Mouse (Mus musculus) thymus, adult 2 months (tissue): Measurements from ENCODE around the gene Tmem200a. TPM values are rescaled to one million over a fixed set of nuclear protein-coding genes. Genes with fewer than 3 reads are reported as not detected.

Experiments used
- DNase-seq: peaks from one replicate; pipeline ENCODE4 v3.0.0; 2021
- H3K27ac ChIP-seq: fragments of 200-500 bp; 2 replicates; pipeline ENCODE4 v1.5.1; 2012; ENCODE audit warnings: low read length, control low read depth; ENCODE audit not compliant: control insufficient read depth, insufficient read depth
- H3K27me3 ChIP-seq: fragments of 200-500 bp; 2 replicates; pipeline ENCODE4 v1.6.1; 2012; ENCODE audit warnings: mild to moderate bottlenecking, low read length, moderate library complexity, mixed read lengths; ENCODE audit not compliant: control insufficient read depth, insufficient read depth
- H3K36me3 ChIP-seq: fragments of 200-500 bp; 2 replicates; pipeline ENCODE4 v1.6.1; 2012; ENCODE audit warnings: mild to moderate bottlenecking, low read length, moderate library complexity; ENCODE audit not compliant: control insufficient read depth, insufficient read depth
- H3K4me1 ChIP-seq: fragments of 200-500 bp; replicated peaks from 2 replicates; pipeline ENCODE4 v1.6.1; 2012; ENCODE audit warnings: low read length; ENCODE audit not compliant: control insufficient read depth, insufficient read depth
- H3K4me3 ChIP-seq: fragments of 200-500 bp; 2 replicates; pipeline ENCODE4 v1.5.1; 2012; ENCODE audit warnings: mild to moderate bottlenecking, low read length, control low read depth, moderate library complexity; ENCODE audit not compliant: control insufficient read depth, insufficient read depth
- CTCF ChIP-seq: fragments of 200-500 bp; IDR thresholded peaks from 2 replicates; pipeline ENCODE4 v1.5.1; 2012; ENCODE audit warnings: mild to moderate bottlenecking, control low read depth, low read length, moderate library complexity, borderline replicate concordance; ENCODE audit not compliant: control insufficient read depth, poor library complexity, insufficient read depth; ENCODE audit errors: extremely low read depth
- POLR2A ChIP-seq: fragments of 200-500 bp; IDR thresholded peaks from 2 replicates; pipeline ENCODE4 v1.6.1; 2012; ENCODE audit warnings: mild to moderate bottlenecking, low read length, control low read depth, moderate library complexity; ENCODE audit not compliant: control insufficient read depth, poor library complexity, insufficient read depth; ENCODE audit errors: extremely low read depth
- WGBS: fragments of 180-500 bp; shearing (Covaris S2); methylation state at CpG from one replicate; pipeline ENCODE4 v1.1.7; 2018; 5-methylcytosine and 5-hydroxymethylcytosine counted together
- polyA plus RNA-seq: library from polyadenylated mRNA; depleted of rRNA; stranded (reverse); fragments of >200 nt; gene quantifications from 2 replicates; pipeline ENCODE4 v1.2.3, GENCODE M21; 2012

The Tmem200a gene
- polyA plus RNA-seq, 1 experiment: 0.11 TPM

DNA sequence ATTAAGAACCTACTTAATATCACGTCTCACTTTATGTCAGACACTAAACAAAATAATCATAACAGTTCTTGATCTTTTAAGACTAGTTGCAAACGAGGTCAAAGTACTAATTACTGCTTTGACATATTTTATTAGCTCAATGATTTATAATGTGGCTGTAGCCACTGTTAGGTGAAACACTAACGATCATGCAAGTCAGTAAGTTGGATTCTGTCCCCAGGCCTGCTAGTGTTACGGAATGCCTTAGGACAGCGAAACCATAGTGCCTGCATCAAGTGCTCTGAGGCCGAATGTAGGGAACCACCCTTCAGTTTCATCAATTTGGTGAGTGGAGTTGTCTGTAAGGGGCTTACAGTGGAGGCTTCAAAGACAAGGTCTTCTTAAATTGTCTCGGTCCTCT, 126.0 kb downstream of the Tmem200a start:
- DNase-seq: no peak
- no peak overlapping the region for H3K4me3 ChIP-seq
- WGBS: 77% methylated on average over 7 of the region's 7 CpGs
- H3K27ac ChIP-seq: no peak overlapping the region
- H3K27me3 ChIP-seq: no peaks in the 10 kb centered on the region
- no peak for TF ChIP-seq CTCF
- no peak for TF ChIP-seq POLR2A
- H3K4me1 ChIP-seq: no peaks in the 10 kb centered on the region
- H3K36me3 ChIP-seq: no peaks in the 10 kb centered on the region

DNA sequence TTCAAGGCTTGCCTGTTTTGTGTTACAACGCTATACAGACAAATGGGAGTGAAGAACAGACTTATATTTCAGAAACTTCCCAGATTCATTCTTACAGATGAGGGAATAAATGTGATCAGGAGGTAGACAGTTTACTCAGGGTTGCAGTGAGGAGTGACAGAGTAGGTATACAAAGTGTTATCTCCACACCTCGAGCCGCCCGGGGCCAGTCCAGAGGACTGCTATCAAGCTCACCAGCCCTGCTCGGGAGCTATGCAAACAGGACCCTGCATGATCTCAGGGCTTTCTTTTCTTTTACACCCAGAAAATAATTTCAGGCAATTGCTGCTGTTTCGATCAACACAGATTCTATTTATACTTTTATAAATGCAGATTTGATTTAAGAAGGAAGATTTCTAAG, 126.7 kb downstream of the Tmem200a start:
- TF ChIP-seq CTCF (no peak), POLR2A (no peak)
- 90% methylated on average over 6 of the region's 6 CpGs for whole genome bisulfite sequencing
- no peak overlapping the region for H3K4me3 ChIP-seq
- no peaks in the 10 kb centered on the region for H3K36me3 ChIP-seq
- no peaks in the 10 kb centered on the region for H3K4me1 ChIP-seq
- no peak overlapping the region for H3K27ac ChIP-seq
- H3K27me3 ChIP-seq: no peaks in the 10 kb centered on the region
- DNase-seq: no peak

DNA sequence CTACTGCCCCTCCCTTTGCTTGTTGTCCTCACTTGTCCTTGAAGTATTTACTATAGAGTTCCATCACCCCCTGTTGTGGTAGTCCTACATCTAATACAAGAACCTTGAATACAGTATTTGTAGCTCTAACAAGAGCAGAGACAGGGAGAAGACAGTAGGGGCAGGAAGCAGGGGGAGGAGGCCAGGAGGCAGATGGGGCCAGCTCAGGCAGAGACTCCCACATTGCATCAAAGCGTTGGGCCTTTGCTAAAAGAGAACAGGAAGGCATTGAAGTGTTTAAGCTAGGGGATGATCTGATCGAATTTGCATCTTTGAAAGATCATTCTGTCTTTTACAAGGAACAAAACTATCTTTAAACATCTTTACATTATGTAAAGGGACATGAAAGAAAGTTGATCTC, 133.0 kb downstream of the Tmem200a start:
- no peak for DNase-seq
- Histone ChIP-seq H3K4me3 (no peak overlapping the region), H3K27ac (no peak overlapping the region), H3K27me3 (no peaks in the 10 kb centered on the region), H3K4me1 (no peaks in the 10 kb centered on the region), H3K36me3 (no peaks in the 10 kb centered on the region)
- 70% methylated on average over 2 of the region's 2 CpGs for WGBS
- TF ChIP-seq CTCF: no peak
- no peak for TF ChIP-seq POLR2A

DNA sequence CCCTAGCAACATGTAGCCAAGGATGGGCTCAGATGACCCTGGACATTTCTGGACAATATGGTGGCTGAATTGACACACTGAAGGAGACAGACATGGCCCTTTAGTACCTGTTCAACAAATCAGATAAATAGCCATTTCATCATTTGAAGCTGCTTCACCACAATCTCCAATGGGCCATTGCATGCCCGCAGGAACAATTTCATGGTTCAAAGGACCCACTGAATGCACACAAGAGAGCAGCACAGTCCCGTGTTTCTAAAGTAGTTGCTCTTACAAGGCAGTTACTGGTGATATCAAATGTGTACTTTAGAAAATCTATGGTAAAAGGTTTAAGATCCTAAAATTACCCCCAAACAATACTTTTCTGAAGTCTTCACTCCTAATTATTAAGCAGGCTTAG, 134.2 kb downstream of the Tmem200a start:
- no peaks in the 10 kb centered on the region for H3K4me1 ChIP-seq
- 95% methylated on average over 2 of the region's 2 CpGs for WGBS
- no peak for TF ChIP-seq POLR2A
- no peak for TF ChIP-seq CTCF

DNA sequence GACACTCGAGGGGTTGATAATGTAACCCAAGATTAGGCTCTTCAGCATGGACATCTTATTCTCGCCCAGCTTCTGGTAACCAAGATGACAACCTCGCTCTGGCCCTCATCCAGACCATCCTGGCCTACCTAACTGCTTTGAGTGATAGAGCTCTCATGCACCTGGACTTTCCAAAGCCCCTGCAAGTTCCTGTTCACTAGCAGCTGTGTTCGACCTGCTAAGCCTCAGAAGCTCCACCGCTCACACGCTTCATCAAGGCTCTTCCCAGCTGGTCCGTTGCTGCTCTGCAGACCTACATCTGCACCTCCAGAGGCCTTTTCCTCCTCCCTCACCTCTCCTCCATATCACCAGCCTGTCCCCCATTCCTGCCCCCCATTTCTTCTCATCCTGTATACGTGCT, 147.1 kb downstream of the Tmem200a start:
- H3K27ac ChIP-seq: no peak overlapping the region
- no peak overlapping the region for H3K4me3 ChIP-seq
- H3K27me3 ChIP-seq: no peaks in the 10 kb centered on the region
- TF ChIP-seq POLR2A: no peak
- no peak for TF ChIP-seq CTCF
- H3K36me3 ChIP-seq: no peaks in the 10 kb centered on the region
- no peak for DNase-seq
- H3K4me1 ChIP-seq: no peaks in the 10 kb centered on the region
- 87% methylated on average over 8 of the region's 8 CpGs for WGBS

More for the DNA sequence above, 134.2 kb downstream of the Tmem200a start:
- Histone ChIP-seq H3K27me3 (no peaks in the 10 kb centered on the region), H3K4me3 (no peak overlapping the region), H3K27ac (no peak overlapping the region), H3K36me3 (no peaks in the 10 kb centered on the region)
- no peak for DNase-seq

DNA sequence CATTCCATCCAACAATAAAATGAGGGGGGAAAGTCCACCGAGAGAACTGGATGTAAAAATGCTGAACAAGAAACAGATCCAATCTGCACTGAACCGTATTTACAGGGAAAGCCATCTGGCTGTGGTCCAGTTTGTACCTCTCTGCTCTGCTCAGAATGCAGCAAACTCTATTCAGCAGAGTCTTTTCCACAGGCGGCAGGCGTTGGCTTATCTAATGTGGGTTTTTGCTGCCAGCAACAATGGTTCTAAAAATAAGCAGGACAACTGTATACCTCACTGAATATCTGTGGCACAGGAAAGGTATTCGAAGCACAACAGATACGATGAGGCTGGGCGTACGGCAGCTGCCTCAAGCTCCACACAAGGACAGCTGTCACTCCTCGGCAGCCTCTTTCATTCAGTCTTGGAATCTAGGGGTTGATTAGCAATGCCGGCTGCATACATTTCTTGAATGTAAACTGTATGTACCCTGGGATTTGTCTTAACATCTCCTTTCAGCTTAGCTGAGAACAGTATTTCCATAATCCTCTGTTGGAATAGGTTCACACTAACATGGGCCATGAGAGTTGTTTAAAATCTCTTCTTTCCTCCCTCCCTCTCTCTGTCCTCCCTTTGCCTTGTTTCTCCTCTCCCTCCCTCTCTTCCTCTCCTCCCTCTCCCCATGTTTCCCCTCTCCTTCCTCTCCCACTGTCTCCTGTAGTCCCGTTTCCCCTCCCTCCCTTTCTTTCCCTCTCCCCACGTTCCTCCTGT, 149.3 kb downstream of the Tmem200a start:
- no peak overlapping the region for H3K4me3 ChIP-seq
- H3K27me3 ChIP-seq: no peaks in the 10 kb centered on the region
- H3K4me1 ChIP-seq: no peaks in the 10 kb centered on the region
- H3K27ac ChIP-seq: no peak overlapping the region
- DNase-seq: no peak
- no peaks in the 10 kb centered on the region for H3K36me3 ChIP-seq
- 50% methylated on average over 12 of the region's 12 CpGs for WGBS
- TF ChIP-seq CTCF: no peak
- TF ChIP-seq POLR2A: no peak

DNA sequence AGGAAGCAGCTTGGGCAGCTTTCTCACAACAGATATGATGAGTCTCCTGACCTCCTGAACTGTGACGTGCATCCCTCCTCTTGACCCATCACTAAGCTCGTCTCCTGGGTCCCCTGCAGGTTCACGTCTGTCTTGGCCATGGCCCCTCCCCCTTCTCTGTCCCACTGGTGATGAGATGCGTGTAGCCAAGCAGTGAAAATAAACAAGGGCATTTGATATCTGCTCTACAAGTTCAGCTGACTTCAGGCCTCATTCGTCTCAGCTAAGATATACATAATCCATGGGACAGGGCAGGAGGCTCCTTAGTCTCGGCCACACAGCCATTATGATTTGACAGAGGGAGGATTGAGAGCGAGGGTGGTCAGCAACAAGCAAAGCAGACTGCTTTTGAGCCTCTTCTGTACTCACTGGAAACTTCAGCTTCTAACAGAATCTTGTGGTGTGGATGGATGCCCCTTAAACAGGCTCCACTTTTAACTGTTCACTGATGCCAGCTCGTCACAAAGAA, 149.9 kb downstream of the Tmem200a start:
- H3K27ac ChIP-seq: no peak overlapping the region
- no peaks in the 10 kb centered on the region for H3K27me3 ChIP-seq
- no peak for DNase-seq
- TF ChIP-seq CTCF: no peak
- TF ChIP-seq POLR2A: no peak
- no peaks in the 10 kb centered on the region for H3K4me1 ChIP-seq
- WGBS: 76% methylated on average over 8 of the region's 8 CpGs
- no peak overlapping the region for H3K4me3 ChIP-seq
- H3K36me3 ChIP-seq: no peaks in the 10 kb centered on the region
